Mouse (Mus musculus): ENCODE data around the gene Arg2.

GRCm38 (mm10) chr12:79097106-79097752, 33.3 kb upstream of the Arg2 start:
- TF ChIP-seq CTCF (IDR thresholded peaks at IDR 0.05; ENCODE audit: control insufficient read depth, insufficient read depth, insufficient read length) = peak; percentile 25
- no peak for TF ChIP-seq MYOD1 (IDR thresholded peaks at IDR 0.05; ENCODE audit: control insufficient read depth, insufficient read length, low read depth)
- no peak for TF ChIP-seq MAX (IDR thresholded peaks at IDR 0.05)
